Mouse (Mus musculus): ENCODE measurements at regions not wholly inside any gene's neighbourhood (a gene's known extent, or its start where the extent isn't known, plus 50 kb on each side); places are given as distances from the start of the nearest gene placed in this dataset.

DNA sequence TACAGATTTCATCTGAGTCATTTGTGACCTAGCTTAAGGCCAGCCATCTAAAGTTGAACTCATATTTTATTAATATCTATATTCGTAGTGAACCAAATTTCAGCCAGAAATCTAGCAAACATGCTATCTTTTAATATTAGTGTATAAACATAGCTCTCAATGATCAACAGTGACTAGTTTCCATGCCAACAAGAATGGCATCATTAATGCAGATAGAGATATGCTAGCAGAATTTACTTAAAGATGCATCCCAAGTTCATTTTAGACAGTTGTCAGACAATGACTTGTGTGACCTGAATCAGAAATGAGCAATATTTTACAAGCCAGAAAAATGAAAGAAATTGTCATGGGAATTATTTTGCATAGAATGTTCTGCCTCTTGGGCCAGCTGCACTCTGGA is 60.5 kb upstream of the Cep85l start:
- Histone ChIP-seq H3K4me1 (replicated peaks; ENCODE audit: control insufficient read depth, insufficient read depth, low read length) (peaks cover 10% of the 10 kb centered on the region), H3K27me3 (replicated peaks; ENCODE audit: control insufficient read depth, insufficient read depth, low read length) (no peaks in the 10 kb centered on the region), H3K27ac (ENCODE audit: low read depth) (no peak overlapping the region), H3K4me3 (ENCODE audit: low read depth, low read length) (no peak overlapping the region), H3K36me3 (ENCODE audit: control insufficient read depth, insufficient read depth, low read length) (no peaks in the 10 kb centered on the region), H3K4me2 (ENCODE audit: low read length) (no peak overlapping the region), H3K9ac (ENCODE audit: low read length) (no peak overlapping the region), H3K9me3 (ENCODE audit: control insufficient read depth, low read length) (no peaks in the 10 kb centered on the region)
- WGBS: 85% methylated on average over 1 of the region's 1 CpGs
- DNase-seq (ENCODE audit: low spot score) (no peak), ATAC-seq (replicated peaks; ENCODE audit: low FRiP score, low TSS enrichment, low read depth) (no peak)

DNA sequence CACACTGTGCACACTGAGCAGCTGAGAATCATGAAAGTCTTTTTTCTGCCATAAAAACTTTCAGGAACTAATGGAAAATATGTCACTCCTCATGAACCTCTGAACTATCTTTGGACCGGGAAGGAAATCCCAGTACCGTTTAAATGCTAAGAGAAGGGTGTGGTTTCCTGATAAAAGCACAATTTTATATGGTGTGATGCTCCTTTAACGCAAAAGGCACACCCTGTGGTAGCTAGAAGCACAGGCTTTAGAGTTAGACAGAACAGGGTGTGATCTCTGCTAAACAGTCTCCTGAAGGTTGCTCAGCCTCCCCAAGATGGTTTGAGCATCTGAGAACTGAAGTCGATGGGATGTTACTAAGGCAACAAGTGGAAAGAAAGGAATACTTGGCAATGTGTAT is 58.6 kb upstream of the Cep85l start:
- H3K27me3 ChIP-seq (replicated peaks; ENCODE audit: control insufficient read depth, insufficient read depth, low read length): no peaks in the 10 kb centered on the region
- WGBS: 75% methylated on average over 4 of the region's 4 CpGs
- H3K4me3 ChIP-seq (ENCODE audit: low read depth, low read length): no peak overlapping the region
- no peak for DNase-seq (ENCODE audit: low spot score)
- no peak overlapping the region for H3K27ac ChIP-seq (ENCODE audit: low read depth)
- no peaks in the 10 kb centered on the region for H3K36me3 ChIP-seq (ENCODE audit: control insufficient read depth, insufficient read depth, low read length)
- ATAC-seq (replicated peaks; ENCODE audit: low FRiP score, low TSS enrichment, low read depth): no peak
- H3K4me2 ChIP-seq (ENCODE audit: low read length): no peak overlapping the region
- no peaks in the 10 kb centered on the region for H3K9me3 ChIP-seq (ENCODE audit: control insufficient read depth, low read length)
- no peak overlapping the region for H3K9ac ChIP-seq (ENCODE audit: low read length)
- H3K4me1 ChIP-seq (replicated peaks; ENCODE audit: control insufficient read depth, insufficient read depth, low read length): peaks cover 17% of the 10 kb centered on the region

- Histone ChIP-seq H3K4me1 (replicated peaks; ENCODE audit: control insufficient read depth, insufficient read depth, low read length) (peaks cover 17% of the 10 kb centered on the region), H3K27ac (ENCODE audit: low read depth) (no peak overlapping the region), H3K9ac (ENCODE audit: low read length) (no peak overlapping the region), H3K4me3 (ENCODE audit: low read depth, low read length) (no peak overlapping the region), H3K27me3 (replicated peaks; ENCODE audit: control insufficient read depth, insufficient read depth, low read length) (no peaks in the 10 kb centered on the region), H3K9me3 (ENCODE audit: control insufficient read depth, low read length) (no peaks in the 10 kb centered on the region), H3K36me3 (ENCODE audit: control insufficient read depth, insufficient read depth, low read length) (no peaks in the 10 kb centered on the region), H3K4me2 (ENCODE audit: low read length) (no peak overlapping the region)
- 75% methylated on average over 4 of the region's 4 CpGs for WGBS
- ATAC-seq (replicated peaks; ENCODE audit: low FRiP score, low TSS enrichment, low read depth) (no peak), DNase-seq (ENCODE audit: low spot score) (no peak)
Measured at GRCm38 (mm10) chr10:53437724-53438123, 58.0 kb upstream of the Cep85l start.

DNA sequence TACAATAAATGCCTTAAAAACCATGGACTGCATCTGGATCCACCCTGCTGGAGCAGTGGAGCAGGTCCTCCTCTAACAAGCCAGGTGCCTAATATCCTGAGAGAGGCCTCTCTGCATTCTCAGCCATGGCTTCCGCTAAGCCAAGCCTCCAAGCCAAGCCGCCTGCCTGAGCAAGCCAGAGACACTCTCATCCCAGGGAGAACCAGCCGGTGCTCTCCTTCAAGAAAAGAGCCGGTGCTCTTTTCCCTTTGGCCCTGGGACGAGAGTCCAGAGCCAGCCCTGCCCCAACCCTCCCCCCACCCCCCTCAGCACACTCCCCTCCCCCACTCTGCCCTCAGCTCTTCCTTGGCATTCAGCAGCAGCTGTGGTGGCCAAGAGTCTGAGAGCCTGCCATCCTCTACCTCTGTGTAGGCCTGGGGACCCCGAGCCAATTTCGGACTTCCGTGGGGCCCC is 56.3 kb upstream of the Cep85l start:
- H3K4me1 ChIP-seq (replicated peaks; ENCODE audit: control insufficient read depth, insufficient read depth, low read length): peaks cover 17% of the 10 kb centered on the region
- H3K27ac ChIP-seq (ENCODE audit: low read depth): no peak overlapping the region
- no peak overlapping the region for H3K4me2 ChIP-seq (ENCODE audit: low read length)
- 74% methylated on average over 8 of the region's 8 CpGs for WGBS
- H3K9me3 ChIP-seq (ENCODE audit: control insufficient read depth, low read length): no peaks in the 10 kb centered on the region
- no peaks in the 10 kb centered on the region for H3K27me3 ChIP-seq (replicated peaks; ENCODE audit: control insufficient read depth, insufficient read depth, low read length)
- H3K36me3 ChIP-seq (ENCODE audit: control insufficient read depth, insufficient read depth, low read length): no peaks in the 10 kb centered on the region
- DNase-seq (ENCODE audit: low spot score) (no peak), ATAC-seq (replicated peaks; ENCODE audit: low FRiP score, low TSS enrichment, low read depth) (no peak)
- no peak overlapping the region for H3K4me3 ChIP-seq (ENCODE audit: low read depth, low read length)
- no peak overlapping the region for H3K9ac ChIP-seq (ENCODE audit: low read length)

DNA sequence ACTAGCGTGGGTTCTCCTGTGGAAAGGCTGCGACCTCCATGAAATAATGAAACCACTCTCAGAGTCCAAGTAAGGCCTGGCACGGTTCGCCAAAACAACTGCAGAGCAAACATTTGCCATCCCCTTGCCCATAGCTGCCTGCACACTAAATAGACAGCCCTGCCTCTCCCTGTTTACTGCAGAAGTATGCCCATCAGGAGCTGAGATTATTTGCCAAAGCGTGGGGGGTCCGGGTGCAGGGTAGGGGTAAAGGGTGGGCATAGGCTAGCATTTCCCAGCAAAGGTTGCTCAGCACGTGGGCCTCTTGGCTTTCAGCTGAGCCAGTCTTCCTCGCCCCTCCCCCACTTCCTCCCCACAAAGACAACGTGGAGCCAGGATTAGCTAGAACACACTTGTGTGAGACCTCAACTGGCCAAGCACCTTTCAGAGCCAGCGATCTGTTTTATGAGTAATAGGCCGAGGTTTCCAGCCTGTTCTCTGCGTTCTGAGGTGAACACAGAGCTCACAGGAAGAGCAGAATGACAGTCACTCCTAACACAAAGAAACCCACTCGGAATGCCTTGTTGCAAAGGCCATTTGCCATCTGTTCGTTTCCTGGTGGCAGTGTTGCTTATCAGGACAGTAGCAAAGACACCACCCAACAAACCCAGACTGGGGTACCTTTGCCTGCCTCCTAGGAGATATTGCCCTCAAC is 55.6 kb upstream of the Cep85l start:
- Histone ChIP-seq H3K36me3 (ENCODE audit: control insufficient read depth, insufficient read depth, low read length) (no peaks in the 10 kb centered on the region), H3K9me3 (ENCODE audit: control insufficient read depth, low read length) (no peaks in the 10 kb centered on the region), H3K4me2 (ENCODE audit: low read length) (peak overlapping the region; percentile 20; the same call in 1 of the 2 replicates), H3K27ac (ENCODE audit: low read depth) (peak overlapping the region; percentile 83), H3K9ac (ENCODE audit: low read length) (0 out of 2 replicates have a peak overlapping the region, but pooled peaks have one; percentile 20), H3K4me1 (replicated peaks; ENCODE audit: control insufficient read depth, insufficient read depth, low read length) (peaks cover 17% of the 10 kb centered on the region), H3K27me3 (replicated peaks; ENCODE audit: control insufficient read depth, insufficient read depth, low read length) (no peaks in the 10 kb centered on the region), H3K4me3 (ENCODE audit: low read depth, low read length) (no peak overlapping the region)
- 46% methylated on average over 14 of the region's 14 CpGs for WGBS
- ATAC-seq (replicated peaks; ENCODE audit: low FRiP score, low TSS enrichment, low read depth) (peak; percentile 47), DNase-seq (ENCODE audit: low spot score) (peak; percentile 71)

- Histone ChIP-seq H3K9me3 (ENCODE audit: control insufficient read depth, low read length) (no peaks in the 10 kb centered on the region), H3K9ac (ENCODE audit: low read length) (0 out of 2 replicates have a peak overlapping the region, but pooled peaks have one; percentile 20), H3K4me1 (replicated peaks; ENCODE audit: control insufficient read depth, insufficient read depth, low read length) (peaks cover 22% of the 10 kb centered on the region), H3K36me3 (ENCODE audit: control insufficient read depth, insufficient read depth, low read length) (no peaks in the 10 kb centered on the region), H3K4me2 (ENCODE audit: low read length) (peak overlapping the region; percentile 20; the same call in 1 of the 2 replicates), H3K27ac (ENCODE audit: low read depth) (peak overlapping the region; percentile 83), H3K4me3 (ENCODE audit: low read depth, low read length) (no peak overlapping the region), H3K27me3 (replicated peaks; ENCODE audit: control insufficient read depth, insufficient read depth, low read length) (no peaks in the 10 kb centered on the region)
- 28% methylated on average over 13 of the region's 13 CpGs for WGBS
- ATAC-seq (replicated peaks; ENCODE audit: low FRiP score, low TSS enrichment, low read depth): peak; percentile 70
- DNase-seq (ENCODE audit: low spot score): peak; percentile 64
Measured at GRCm38 (mm10) chr10:53434376-53435171, 54.8 kb upstream of the Cep85l start.

DNA sequence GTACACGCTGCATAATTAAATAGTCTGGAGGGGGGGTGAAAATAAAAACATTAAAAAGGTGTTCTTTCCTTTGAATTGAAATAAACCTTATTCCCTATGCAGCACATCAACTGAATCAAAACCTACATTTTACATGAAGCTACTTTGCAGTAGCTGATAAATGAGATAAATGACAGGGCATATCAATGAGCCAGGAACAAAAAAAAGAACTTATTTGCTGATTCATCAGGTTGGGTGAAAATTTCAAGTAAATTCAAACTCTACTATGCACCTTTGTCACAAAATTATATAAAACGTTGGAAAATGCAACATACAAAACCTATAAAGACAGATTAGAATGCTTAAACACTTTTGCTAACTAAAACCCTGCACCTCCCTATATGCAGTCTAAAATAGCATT is 53.0 kb upstream of the Cep85l start:
- no peaks in the 10 kb centered on the region for H3K9me3 ChIP-seq (ENCODE audit: control insufficient read depth, low read length)
- 88% methylated on average over 2 of the region's 2 CpGs for WGBS
- peaks cover 22% of the 10 kb centered on the region for H3K4me1 ChIP-seq (replicated peaks; ENCODE audit: control insufficient read depth, insufficient read depth, low read length)
- ATAC-seq (replicated peaks; ENCODE audit: low FRiP score, low TSS enrichment, low read depth) (no peak), DNase-seq (ENCODE audit: low spot score) (no peak)
- H3K36me3 ChIP-seq (ENCODE audit: control insufficient read depth, insufficient read depth, low read length): no peaks in the 10 kb centered on the region
- H3K27me3 ChIP-seq (replicated peaks; ENCODE audit: control insufficient read depth, insufficient read depth, low read length): no peaks in the 10 kb centered on the region
- H3K27ac ChIP-seq (ENCODE audit: low read depth): no peak overlapping the region
- no peak overlapping the region for H3K9ac ChIP-seq (ENCODE audit: low read length)
- H3K4me2 ChIP-seq (ENCODE audit: low read length): no peak overlapping the region
- no peak overlapping the region for H3K4me3 ChIP-seq (ENCODE audit: low read depth, low read length)

- no peak overlapping the region for H3K9ac ChIP-seq (ENCODE audit: low read length)
- 55% methylated on average over 7 of the region's 7 CpGs for WGBS
- H3K4me1 ChIP-seq (replicated peaks; ENCODE audit: control insufficient read depth, insufficient read depth, low read length): peaks cover 6% of the 10 kb centered on the region
- no peak overlapping the region for H3K4me3 ChIP-seq (ENCODE audit: low read depth, low read length)
- no peaks in the 10 kb centered on the region for H3K9me3 ChIP-seq (ENCODE audit: control insufficient read depth, low read length)
- no peaks in the 10 kb centered on the region for H3K27me3 ChIP-seq (replicated peaks; ENCODE audit: control insufficient read depth, insufficient read depth, low read length)
- H3K4me2 ChIP-seq (ENCODE audit: low read length): no peak overlapping the region
- ATAC-seq (replicated peaks; ENCODE audit: low FRiP score, low TSS enrichment, low read depth) (no peak), DNase-seq (ENCODE audit: low spot score) (no peak)
- no peaks in the 10 kb centered on the region for H3K36me3 ChIP-seq (ENCODE audit: control insufficient read depth, insufficient read depth, low read length)
- H3K27ac ChIP-seq (ENCODE audit: low read depth): no peak overlapping the region
Measured at GRCm38 (mm10) chr10:53429539-53430344, 50.0 kb upstream of the Cep85l start.
